Mouse (Mus musculus): ENCODE measurements around the gene Unc45a.
"Not testable (repeated sequence)": the region's sequence is repeated elsewhere in the genome, so short reads cannot be mapped to it uniquely, and the experiment has no call there.

Gene Unc45a

GRCm38 (mm10) chr7:80330278-80330677, 10.5 kb downstream of the Unc45a start:
- in situ Hi-C loops (cut with MboI) = no loop called here

GRCm38 (mm10) chr7:80326076-80326475, 14.7 kb downstream of the Unc45a start:
- in situ Hi-C loops (cut with MboI) = no loop called here

DNA sequence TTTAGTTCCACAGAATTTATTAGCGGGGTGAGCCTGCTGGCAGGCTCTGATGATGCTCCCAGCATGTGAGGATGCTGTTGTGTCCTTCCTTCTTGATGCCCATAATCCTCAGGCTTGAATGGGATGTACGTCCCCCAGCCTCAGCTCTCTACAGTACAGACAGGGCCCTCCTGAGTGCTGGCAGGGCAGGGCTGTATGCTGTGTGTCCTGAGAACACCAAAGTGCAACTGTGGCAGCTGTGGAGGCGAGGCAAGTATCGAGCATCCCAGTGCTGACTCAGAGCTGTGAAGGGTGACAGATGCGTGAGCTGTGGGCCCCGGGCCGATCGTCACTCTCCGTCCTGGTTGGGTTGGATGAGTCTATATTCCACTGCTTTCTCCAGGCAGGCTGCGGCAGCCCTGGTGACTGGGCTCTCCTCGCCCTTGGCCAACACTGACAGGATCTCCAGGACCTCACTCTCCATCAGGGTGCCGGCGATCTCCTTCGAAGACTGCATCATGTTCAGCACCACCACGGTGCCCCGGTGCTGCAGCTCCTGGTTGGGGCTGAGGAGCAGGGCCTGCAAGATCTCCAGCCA, 15.4 kb downstream of the Unc45a start:
- in situ Hi-C loops (cut with MboI) = no loop called here

GRCm38 (mm10) chr7:80324816-80325119, 16.0 kb downstream of the Unc45a start:
- in situ Hi-C loops (cut with MboI) = not testable (repeated sequence)

GRCm38 (mm10) chr7:80324043-80324815, 16.6 kb downstream of the Unc45a start, which contains the start of gene Rccd1:
Rccd1 (minus strand) TSS chr7:80324454.
- in situ Hi-C loops (cut with MboI) = no loop called here

DNA sequence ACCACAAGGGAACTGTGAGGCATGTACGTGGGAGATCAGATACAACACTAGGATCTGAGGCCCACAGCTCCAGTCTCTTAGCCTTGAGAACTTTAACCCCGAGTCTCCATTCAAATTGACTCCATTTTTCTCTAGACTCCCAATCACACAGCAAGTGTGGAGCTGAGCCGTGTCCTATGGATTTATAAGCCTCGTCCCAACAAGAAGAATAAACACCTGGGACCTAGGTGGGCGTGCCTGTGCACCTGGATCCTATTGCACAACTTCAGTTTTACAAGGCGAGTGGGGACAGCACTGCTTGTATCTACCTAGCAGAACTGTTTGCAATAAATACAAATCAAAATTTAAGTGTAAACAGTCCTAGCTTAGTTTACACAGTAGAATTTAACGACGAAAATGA, 17.5 kb downstream of the Unc45a start:
- in situ Hi-C loops (cut with MboI) = no loop called here

DNA sequence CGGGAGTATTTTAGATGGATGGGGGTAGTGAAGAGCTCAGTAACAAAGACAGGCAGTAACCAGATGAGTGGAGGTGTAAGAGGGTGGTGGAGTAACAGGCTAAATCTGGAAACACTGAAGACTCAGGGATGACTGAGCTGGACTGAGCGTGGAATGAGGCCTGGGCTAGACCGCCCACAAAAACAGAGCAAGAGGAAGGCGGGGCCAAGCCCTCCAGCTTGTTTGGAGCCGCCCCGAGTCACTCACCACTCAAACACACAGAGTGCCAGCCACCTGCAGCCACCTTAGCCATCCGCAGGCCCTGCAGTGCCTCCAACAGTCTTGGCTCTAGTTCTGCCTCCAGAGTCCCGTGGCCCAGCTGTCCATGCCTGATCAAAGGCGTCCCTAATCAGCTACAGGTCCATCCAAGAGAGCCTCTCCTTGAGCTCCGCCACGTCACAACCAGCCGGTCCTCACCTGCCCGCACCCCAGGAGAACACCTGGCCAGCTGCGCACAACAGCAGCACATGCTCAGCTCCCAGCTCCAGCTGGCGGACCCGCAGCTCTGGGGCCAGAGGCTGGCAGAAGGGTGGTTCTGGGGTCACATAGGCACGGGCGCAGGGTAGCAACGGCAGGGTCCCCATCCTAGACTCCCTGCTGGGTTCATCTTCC, 20.8 kb downstream of the Unc45a start:
- in situ Hi-C loops (cut with MboI) = no loop called here

DNA sequence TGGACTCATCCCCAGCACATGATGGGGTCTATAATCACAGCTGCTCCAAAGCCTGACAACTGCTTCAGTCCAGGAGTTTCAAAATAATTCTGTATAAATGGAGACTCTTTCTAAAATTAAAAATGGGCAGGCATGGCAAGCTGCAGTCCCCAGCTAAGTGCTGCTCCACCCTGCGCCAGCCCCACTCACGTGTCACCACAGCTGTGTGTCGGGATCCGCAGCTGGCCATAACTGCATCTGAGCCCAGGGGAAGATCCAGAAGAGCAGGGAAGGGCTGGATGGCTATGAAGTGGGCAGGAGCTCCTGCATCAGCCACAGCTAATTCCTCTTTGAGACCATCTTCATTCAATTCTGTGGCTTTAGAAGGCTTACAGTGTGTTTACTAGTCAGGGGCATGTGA, 22.1 kb downstream of the Unc45a start:
- in situ Hi-C loops (cut with MboI) = no loop called here

GRCm38 (mm10) chr7:80317439-80318115, 23.2 kb downstream of the Unc45a start:
- in situ Hi-C loops (cut with MboI) = no loop called here

GRCm38 (mm10) chr7:80315733-80316132, 25.1 kb downstream of the Unc45a start:
- in situ Hi-C loops (cut with MboI) = no loop called here

DNA sequence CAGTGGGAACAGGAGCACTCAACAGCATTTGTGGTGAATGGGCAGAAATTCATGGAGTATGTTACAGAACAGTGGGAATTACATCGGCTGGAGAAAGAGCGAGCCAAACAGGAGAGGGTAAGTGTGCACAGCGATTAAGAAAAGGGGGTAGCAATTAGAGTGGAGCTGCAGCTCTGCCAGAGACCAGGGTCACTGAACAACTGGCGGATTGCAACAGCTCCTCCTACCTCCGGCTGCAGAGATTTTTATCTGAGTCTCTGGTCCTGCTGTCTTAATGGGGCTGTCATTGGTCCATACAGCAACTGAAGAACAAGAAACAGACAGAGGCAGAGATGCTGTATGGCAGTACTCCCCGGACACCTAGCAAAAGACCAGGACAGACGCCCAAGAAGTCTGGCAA, 30.0 kb downstream of the Unc45a start:
- in situ Hi-C loops (cut with MboI) = no loop called here

- in situ Hi-C loops (cut with MboI) = no loop called here
These were observed 33.0 kb downstream of the Unc45a start for GRCm38 (mm10) chr7:80307766-80308165.

GRCm38 (mm10) chr7:80301522-80301921, 39.3 kb downstream of the Unc45a start:
- in situ Hi-C loops (cut with MboI) = no loop called here

DNA sequence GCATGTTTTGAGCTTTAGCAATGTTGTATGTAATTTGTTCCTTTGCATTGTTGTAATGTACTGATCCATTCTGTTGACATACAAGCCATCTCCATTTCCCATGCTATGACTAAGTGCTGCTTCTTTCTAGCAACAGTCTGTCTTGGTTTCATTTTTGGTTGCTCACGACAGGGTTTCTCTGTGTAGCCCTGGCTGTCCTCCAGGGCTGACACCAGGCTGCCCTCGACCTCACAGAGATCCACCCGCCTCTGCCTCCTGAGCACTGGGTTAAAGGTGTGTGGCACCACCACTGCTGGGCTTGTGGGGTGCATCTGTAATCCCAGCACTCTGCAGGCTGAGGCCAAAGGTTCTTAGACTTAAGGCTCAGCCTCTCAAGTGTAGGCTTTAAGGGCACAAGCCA, 41.2 kb downstream of the Unc45a start:
- in situ Hi-C loops (cut with MboI) = no loop called here

GRCm38 (mm10) chr7:80298754-80299153, 42.1 kb downstream of the Unc45a start:
- in situ Hi-C loops (cut with MboI) = no loop called here

DNA sequence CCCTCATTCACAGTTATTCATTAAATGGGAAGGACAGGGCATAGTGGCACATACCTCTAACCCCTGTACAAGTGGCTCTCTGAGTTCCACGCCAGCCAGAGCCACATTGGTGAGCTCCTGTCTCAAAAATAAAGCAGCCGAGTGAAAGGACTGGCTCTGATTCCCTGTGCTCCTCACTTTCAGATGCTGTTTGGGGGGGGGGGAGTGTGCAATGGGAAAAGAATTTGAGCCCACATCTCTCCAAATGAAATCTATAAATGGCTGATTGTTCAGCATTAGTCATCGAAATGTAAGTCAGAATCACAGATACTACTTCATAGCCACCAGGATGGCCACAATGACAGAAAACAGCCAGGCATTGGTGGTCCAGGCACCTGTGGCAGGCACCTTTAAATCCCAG, 43.8 kb downstream of the Unc45a start:
- in situ Hi-C loops (cut with MboI) = no loop called here

DNA sequence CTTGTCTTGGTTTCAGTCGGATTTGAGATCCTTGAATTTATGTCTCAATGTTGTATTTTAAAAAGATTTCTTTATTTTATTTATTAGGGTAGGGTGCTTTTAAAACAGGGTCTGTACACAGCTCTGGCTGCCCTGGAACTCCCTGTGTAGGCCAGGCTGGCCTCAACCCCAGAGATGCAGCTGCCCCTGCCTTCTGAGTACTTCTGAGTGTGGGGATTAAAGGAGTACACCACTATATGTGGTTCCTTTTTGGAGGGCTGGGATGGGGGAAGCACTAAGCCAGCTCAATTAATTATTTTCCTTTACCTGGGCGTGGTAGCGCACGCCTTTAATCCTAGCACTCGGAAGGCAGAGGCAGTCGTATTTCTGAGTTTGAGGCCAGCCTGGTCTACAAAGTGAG, 44.3 kb downstream of the Unc45a start:
- in situ Hi-C loops (cut with MboI) = no loop called here

DNA sequence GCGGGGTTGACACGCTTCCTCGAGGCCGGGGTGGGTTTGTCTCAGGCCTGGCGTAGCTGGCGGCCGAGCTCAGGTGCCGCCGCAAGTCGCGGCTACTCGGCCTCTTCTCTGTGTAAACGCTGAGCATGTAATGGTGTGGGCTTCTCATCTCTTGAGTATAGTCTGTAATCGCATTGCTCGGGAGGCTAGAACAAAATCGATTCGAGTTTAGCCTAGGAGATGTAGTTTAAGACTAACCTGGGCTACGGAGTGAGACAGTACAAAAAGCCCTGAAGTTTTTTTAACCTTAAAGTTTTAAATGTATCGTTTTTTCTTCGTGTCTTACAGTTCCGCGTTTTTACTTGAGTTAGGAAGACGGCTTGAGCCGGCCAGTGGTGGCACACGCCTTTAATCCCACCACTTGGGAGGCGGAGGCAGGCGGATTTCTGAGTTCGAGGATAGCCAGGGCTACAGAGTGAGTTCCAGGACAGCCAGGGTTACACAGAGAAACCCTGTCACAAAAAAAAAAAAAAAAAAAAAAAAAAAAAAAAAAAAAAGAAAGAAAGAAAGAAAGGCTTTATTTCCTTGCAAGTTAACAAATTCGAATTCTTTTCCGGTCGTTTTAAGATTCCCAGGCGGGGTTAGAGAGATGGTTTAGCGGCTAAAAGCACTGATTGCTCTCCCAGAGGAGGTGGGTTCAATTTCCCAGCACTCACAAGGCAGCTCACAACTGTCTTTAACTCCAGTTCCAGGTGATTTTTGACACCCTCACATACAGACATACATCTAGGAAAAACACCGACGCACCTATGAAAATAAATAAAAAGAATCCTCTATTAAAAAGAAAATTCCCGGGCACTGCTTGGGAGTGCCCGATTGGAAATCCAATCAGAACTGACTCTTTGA, 45.8 kb downstream of the Unc45a start:
- in situ Hi-C loops (cut with MboI) = no loop called here

DNA sequence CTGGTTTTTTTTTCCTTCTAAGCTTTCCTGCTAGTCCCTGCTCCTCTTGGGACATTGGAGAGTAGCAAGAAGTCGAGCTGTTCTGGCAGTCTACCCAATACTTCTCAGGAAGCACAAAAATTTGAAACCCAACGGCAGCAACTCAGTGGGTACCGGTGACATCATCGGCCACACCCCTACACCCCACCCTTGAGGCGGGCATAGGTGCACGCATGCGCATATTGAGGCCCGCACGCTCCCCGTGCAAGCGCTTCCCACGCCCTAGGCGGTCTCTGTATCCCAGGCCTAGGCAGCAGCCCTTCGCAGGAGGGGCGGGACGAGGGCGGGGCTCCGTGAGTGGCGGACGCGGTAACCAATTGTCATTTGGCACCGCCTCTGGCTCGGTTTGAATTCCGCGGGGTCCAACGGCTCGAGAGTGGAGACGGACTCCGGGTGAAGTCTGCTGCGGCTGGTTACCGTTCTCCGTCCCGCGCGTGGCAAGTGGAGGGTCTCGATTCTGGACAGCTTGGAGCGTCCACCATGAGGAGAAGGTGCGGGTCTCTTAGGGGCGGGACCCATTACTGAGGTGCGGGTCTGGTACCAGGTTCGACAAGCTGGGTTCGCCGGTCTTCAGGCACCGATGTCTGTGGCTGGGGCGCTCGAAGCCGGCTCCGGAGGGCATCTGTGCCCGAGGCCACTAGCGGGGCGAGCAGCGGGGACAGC, 46.6 kb downstream of the Unc45a start, which contains the start of gene Prc1:
Gene Prc1 (plus strand): TSS at position 389 of the 702 bp plus-strand sequence.
- in situ Hi-C loops (cut with MboI) = no loop called here

GRCm38 (mm10) chr7:80287736-80288135, 53.1 kb downstream of the Unc45a start:
- in situ Hi-C loops (cut with MboI) = no loop called here

DNA sequence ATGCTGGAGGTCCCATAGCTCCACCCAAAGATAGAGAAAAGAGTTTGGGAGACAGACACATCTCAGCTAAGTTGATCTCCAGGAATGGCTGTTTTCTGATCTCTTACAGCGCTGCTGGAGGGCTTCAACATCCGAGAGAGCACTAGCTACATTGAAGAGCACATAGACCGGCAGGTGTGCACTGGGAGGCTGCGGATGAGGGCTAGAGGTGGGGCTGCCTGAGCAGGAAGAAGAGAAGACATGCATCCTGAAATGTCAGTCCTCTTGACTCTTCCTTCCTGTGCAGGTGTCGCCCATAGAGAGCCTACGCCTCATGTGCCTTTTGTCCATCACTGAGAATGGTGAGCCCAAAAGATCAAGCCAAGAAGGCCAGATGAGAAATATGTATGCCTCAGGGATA, 55.1 kb downstream of the Unc45a start:
- in situ Hi-C loops (cut with MboI) = no loop called here
